Mouse (Mus musculus): ENCODE measurements around the gene Gm7138.
A peak's percentile ranks its signal among the peaks of the same experiment; 100 is the strongest.
"Not testable (repeated sequence)": the region's sequence is repeated elsewhere in the genome, so short reads cannot be mapped to it uniquely, and the experiment has no call there.

Gm7138 gene

GRCm38 (mm10) chr10:77741924-77742688 lies 34.6 kb downstream of the Gm7138 start, which contains the start of gene Gm18596:
Gm18596 (minus strand) TSS chr10:77742638.
- DNase-seq: not testable (repeated sequence)

GRCm38 (mm10) chr10:77738929-77739328 lies 37.8 kb downstream of the Gm7138 start:
- DNase-seq: no peak

- no peak for DNase-seq
These were observed 40.8 kb downstream of the Gm7138 start for GRCm38 (mm10) chr10:77735928-77736327.

- DNase-seq: peak; percentile 6
These were observed 47.5 kb downstream of the Gm7138 start for GRCm38 (mm10) chr10:77729241-77729640.

- no peak for DNase-seq
These were observed 48.5 kb downstream of the Gm7138 start for GRCm38 (mm10) chr10:77728280-77728679.

Measured in thymus, postnatal 25 days (tissue).